Mouse (Mus musculus): ENCODE measurements around the gene C130074G19Rik. TPM values are rescaled to one million over a fixed set of nuclear protein-coding genes. Genes with fewer than 3 reads are reported as not detected.

Gene C130074G19Rik
- polyA plus RNA-seq, 1 experiment = 7.8 TPM

GRCm38 (mm10) chr1:184857216-184857615 is 25.8 kb downstream of the C130074G19Rik start:
- TF ChIP-seq CTCF (IDR thresholded peaks at IDR 0.05; ENCODE audit: borderline replicate concordance, extremely low read depth, insufficient read depth, insufficient read length) = no peak
- no peak for TF ChIP-seq POLR2A (IDR thresholded peaks at IDR 0.05; ENCODE audit: borderline replicate concordance, extremely low read depth, insufficient read depth, insufficient read length, poor library complexity, severe bottlenecking)
- no peak for DNase-seq (ENCODE audit: low read depth)

GRCm38 (mm10) chr1:184853922-184854321 is 29.1 kb downstream of the C130074G19Rik start:
- DNase-seq (ENCODE audit: low read depth) = no peak
- no peak for TF ChIP-seq CTCF (IDR thresholded peaks at IDR 0.05; ENCODE audit: borderline replicate concordance, extremely low read depth, insufficient read depth, insufficient read length)

DNA sequence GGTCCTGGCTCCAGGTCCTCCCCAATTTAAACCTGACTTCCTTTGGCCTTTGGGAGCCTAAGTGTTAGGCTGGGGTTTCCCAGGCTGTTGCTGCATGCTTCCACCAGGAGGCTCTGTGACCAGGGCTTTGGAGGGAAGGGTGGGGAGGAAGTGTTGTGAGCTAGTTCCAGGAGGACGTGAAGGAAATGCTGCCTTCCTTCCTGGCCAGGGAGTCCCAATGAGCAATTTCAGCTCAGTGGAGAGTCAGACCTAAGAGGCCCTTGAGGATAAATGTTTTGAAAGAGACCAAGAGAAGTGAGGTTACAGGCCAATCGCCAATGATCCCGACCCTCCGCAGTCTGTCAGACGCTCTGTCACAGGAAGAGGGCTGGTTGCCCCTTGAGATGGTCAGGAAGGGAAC is 29.7 kb downstream of the C130074G19Rik start:
- DNase-seq (ENCODE audit: low read depth) = peak; percentile 64
- TF ChIP-seq POLR2A (IDR thresholded peaks at IDR 0.05; ENCODE audit: borderline replicate concordance, extremely low read depth, insufficient read depth, insufficient read length, poor library complexity, severe bottlenecking) (no peak), CTCF (IDR thresholded peaks at IDR 0.05; ENCODE audit: borderline replicate concordance, extremely low read depth, insufficient read depth, insufficient read length) (peak; percentile 80)

GRCm38 (mm10) chr1:184851741-184852618 is 31.0 kb downstream of the C130074G19Rik start:
- TF ChIP-seq POLR2A (IDR thresholded peaks at IDR 0.05; ENCODE audit: borderline replicate concordance, extremely low read depth, insufficient read depth, insufficient read length, poor library complexity, severe bottlenecking) = no peak
- peak; percentile 79 for TF ChIP-seq CTCF (IDR thresholded peaks at IDR 0.05; ENCODE audit: borderline replicate concordance, extremely low read depth, insufficient read depth, insufficient read length)
- peak; percentile 93 for DNase-seq (ENCODE audit: low read depth)

GRCm38 (mm10) chr1:184851166-184851565 is 31.9 kb downstream of the C130074G19Rik start:
- TF ChIP-seq POLR2A (IDR thresholded peaks at IDR 0.05; ENCODE audit: borderline replicate concordance, extremely low read depth, insufficient read depth, insufficient read length, poor library complexity, severe bottlenecking) (no peak), CTCF (IDR thresholded peaks at IDR 0.05; ENCODE audit: borderline replicate concordance, extremely low read depth, insufficient read depth, insufficient read length) (no peak)
- no peak for DNase-seq (ENCODE audit: low read depth)

DNA sequence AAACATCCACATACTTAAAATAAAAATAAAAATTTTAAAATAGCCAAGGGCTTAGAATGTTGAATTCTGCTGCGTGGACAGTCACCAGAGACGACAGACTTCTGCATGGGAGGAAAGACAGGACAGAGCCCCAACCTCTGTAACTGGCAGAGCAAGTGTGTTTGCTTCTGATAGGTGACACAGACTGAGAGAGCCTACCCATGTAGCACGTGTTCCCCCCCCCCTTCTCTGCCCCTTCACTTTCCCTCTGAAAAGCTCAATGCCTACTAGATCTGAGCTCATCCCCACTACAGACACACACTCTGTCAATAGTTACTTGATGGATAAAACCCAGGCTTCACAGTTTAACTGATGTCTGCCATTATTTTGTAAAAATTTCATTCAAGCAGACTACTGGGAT is 36.0 kb downstream of the C130074G19Rik start:
- no peak for DNase-seq (ENCODE audit: low read depth)
- TF ChIP-seq POLR2A (IDR thresholded peaks at IDR 0.05; ENCODE audit: borderline replicate concordance, extremely low read depth, insufficient read depth, insufficient read length, poor library complexity, severe bottlenecking) (no peak), CTCF (IDR thresholded peaks at IDR 0.05; ENCODE audit: borderline replicate concordance, extremely low read depth, insufficient read depth, insufficient read length) (no peak)

DNA sequence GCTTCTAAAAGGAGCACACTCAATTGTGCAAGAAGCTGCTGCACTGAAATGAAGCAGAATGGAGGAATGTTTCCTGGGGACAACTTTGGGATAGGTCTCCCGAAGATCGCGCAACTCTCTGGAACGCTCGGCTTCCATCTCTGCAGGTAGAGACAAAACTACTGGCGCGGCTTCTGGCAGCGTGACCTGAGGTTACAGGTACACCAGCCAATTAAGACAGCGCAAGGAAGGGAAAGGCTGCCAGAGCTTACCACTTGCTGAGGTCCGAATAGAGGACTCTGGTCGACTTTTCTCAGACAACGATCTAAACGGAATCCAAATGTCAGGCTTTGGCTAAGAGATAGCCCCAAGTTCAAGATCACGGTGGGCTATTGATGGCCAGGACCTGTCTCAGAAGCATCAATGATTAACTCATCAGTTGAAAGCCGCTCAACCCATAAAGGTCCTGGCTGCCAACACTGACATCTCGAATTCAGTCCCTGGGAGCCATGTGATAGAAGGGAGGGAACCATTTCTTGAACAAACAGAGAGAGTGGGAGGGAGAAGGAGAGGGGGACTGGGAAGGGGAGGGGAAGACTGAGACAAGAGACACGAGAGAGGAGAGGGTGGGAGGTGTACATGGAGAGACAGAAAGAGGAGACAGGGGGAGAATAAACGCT is 36.8 kb downstream of the C130074G19Rik start, which contains the start of gene Marc2:
Gene Marc2 (minus strand): TSS at position 360 of the 659 bp plus-strand sequence.
- TF ChIP-seq POLR2A (IDR thresholded peaks at IDR 0.05; ENCODE audit: borderline replicate concordance, extremely low read depth, insufficient read depth, insufficient read length, poor library complexity, severe bottlenecking) (no peak), CTCF (IDR thresholded peaks at IDR 0.05; ENCODE audit: borderline replicate concordance, extremely low read depth, insufficient read depth, insufficient read length) (no peak)
- no peak for DNase-seq (ENCODE audit: low read depth)

- TF ChIP-seq POLR2A (IDR thresholded peaks at IDR 0.05; ENCODE audit: borderline replicate concordance, extremely low read depth, insufficient read depth, insufficient read length, poor library complexity, severe bottlenecking) (peak; percentile 67; the same call in 1 of the 2 replicates), CTCF (IDR thresholded peaks at IDR 0.05; ENCODE audit: borderline replicate concordance, extremely low read depth, insufficient read depth, insufficient read length) (no peak)
- DNase-seq (ENCODE audit: low read depth) = peak; percentile 94
Measured at GRCm38 (mm10) chr1:184845111-184846071, 37.6 kb downstream of the C130074G19Rik start.

DNA sequence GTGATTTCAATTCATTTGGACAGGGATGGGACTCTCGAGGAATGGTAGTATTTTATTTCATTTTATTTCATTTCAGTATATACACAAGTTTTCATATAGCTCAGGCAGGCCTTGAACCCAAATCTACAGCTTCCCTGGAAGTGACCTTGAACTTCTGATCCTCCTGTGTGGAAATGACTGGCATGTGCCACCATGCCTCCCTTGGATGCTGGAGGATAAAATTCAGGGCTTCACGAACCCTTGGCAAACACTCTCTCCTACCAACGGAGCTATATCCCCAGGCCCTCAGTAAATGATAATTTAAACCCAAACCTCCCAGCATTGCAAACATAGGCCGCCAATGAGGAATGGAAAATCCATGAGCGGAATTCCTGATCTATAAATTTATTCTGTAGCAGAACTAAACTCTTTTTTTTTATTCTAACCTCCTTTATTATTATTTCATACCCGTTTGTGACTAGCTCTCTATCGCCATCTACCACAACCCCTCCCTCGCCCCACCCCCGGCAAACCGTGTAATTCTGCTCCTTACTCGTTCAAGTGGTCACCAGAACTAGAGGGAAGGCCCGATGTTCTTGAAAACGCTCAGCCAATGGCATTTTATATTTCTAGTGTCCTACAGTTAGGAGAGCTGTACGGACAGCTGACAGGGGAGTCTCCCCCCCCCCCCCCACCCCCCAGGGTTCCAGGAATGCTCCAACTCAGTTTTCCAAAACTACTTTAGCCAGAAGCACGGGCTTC is 38.5 kb downstream of the C130074G19Rik start:
- no peak for DNase-seq (ENCODE audit: low read depth)
- TF ChIP-seq CTCF (IDR thresholded peaks at IDR 0.05; ENCODE audit: borderline replicate concordance, extremely low read depth, insufficient read depth, insufficient read length) (no peak), POLR2A (IDR thresholded peaks at IDR 0.05; ENCODE audit: borderline replicate concordance, extremely low read depth, insufficient read depth, insufficient read length, poor library complexity, severe bottlenecking) (no peak)

GRCm38 (mm10) chr1:184837649-184838048 is 45.4 kb downstream of the C130074G19Rik start:
- TF ChIP-seq POLR2A (IDR thresholded peaks at IDR 0.05; ENCODE audit: borderline replicate concordance, extremely low read depth, insufficient read depth, insufficient read length, poor library complexity, severe bottlenecking) (no peak), CTCF (IDR thresholded peaks at IDR 0.05; ENCODE audit: borderline replicate concordance, extremely low read depth, insufficient read depth, insufficient read length) (no peak)
- DNase-seq (ENCODE audit: low read depth) = no peak
